Mouse (Mus musculus) forebrain, embryonic 15.5 days (tissue): ENCODE results near the gene Taar7d. TPM values are rescaled to one million over a fixed set of nuclear protein-coding genes. Genes with fewer than 3 reads are reported as not detected.

Experiments used
- ATAC-seq: fragments of 200-750 bp; cut with Nextera tagmentation; replicated peaks from 2 replicates; pipeline ENCODE4 v1.8.0; 2017; ENCODE audit warnings: mild to moderate bottlenecking, moderate TSS enrichment, moderate library complexity
- H3K27ac ChIP-seq: fragments of 300-500 bp; sonication (generic); replicated peaks from 2 replicates; pipeline ENCODE4 v1.5.1; 2015; ENCODE audit warnings: mild to moderate bottlenecking, inconsistent platforms
- H3K27me3 ChIP-seq: fragments of 300-500 bp; sonication (generic); 2 replicates; pipeline ENCODE4 v1.6.1; 2015; ENCODE audit warnings: inconsistent platforms
- H3K36me3 ChIP-seq: fragments of 300-500 bp; sonication (generic); 2 replicates; pipeline ENCODE4 v1.6.1; 2015; ENCODE audit warnings: mild to moderate bottlenecking, inconsistent platforms
- H3K4me1 ChIP-seq: fragments of 300-500 bp; sonication (generic); 2 replicates; pipeline ENCODE4 v1.6.1; 2015; ENCODE audit warnings: inconsistent platforms
- H3K4me2 ChIP-seq: fragments of 300-500 bp; sonication (generic); replicated peaks from 2 replicates; pipeline ENCODE4 v1.6.1; 2015; ENCODE audit warnings: mild to moderate bottlenecking, inconsistent platforms
- H3K4me3 ChIP-seq: fragments of 300-500 bp; sonication (generic); 2 replicates; pipeline ENCODE4 v1.5.1; 2015; ENCODE audit warnings: mild to moderate bottlenecking, inconsistent platforms
- H3K9ac ChIP-seq: fragments of 300-500 bp; sonication (generic); replicated peaks from 2 replicates; pipeline ENCODE4 v1.6.1; 2015; ENCODE audit warnings: mild to moderate bottlenecking, inconsistent platforms
- H3K9me3 ChIP-seq: fragments of 300-500 bp; sonication (generic); 2 replicates; pipeline ENCODE4 v1.6.1; 2016; ENCODE audit warnings: inconsistent platforms
- WGBS: fragments of 180-500 bp; shearing (Covaris S2); methylation state at CpG from one replicate; pipeline ENCODE4 v1.1.7; 2015; ENCODE audit warnings: mixed read lengths; 5-methylcytosine and 5-hydroxymethylcytosine counted together
- polyA plus RNA-seq: library from polyadenylated mRNA; unstranded; fragments of >200 nt; fragmentation: Nextera tagmentation; extraction: Ambion mirVana; gene quantifications from 2 replicates; pipeline ENCODE4 v1.2.1, GENCODE M21; 2015

The Taar7d gene
- polyA plus RNA-seq, result not detected in 2 replicates

DNA sequence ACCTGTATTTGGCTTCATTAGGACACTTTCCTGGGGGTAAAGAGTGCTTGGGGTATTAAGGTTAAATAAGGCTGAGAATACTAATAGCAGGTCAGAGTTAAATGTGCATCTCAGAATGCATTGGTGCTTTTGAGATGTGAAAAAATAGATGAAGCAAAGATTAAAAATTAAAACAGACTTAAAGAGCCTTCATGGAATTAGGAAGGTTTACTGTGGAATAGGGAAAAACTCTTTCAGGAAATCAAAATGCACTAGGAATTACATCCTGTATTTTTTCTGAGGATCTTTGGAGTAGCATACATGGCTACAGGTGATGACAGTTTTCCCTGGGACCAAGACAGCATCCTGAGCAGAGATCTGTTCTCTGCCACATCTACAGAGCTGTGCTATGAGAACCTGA lies at the start of gene Taar7d:
Taar7d (plus strand) TSS at position 301 of the 400 bp plus-strand sequence.
- H3K4me3 ChIP-seq, result no peak within 1 kb of the TSS
- no peak for ATAC-seq
- H3K9ac ChIP-seq, result no peak within 1 kb of the TSS
- no peaks in the 10 kb centered on the region for H3K4me1 ChIP-seq
- no peaks in the 10 kb centered on the region for H3K27me3 ChIP-seq
- H3K4me2 ChIP-seq, result no peak within 1 kb of the TSS
- no peaks in the 10 kb centered on the region for H3K36me3 ChIP-seq
- H3K9me3 ChIP-seq, result no peaks in the 10 kb centered on the region
- no peak within 1 kb of the TSS for H3K27ac ChIP-seq

GRCm38 (mm10) chr10:23977958-23978357 lies 49.1 kb upstream of the Taar7d start:
- H3K27me3 ChIP-seq, result no peaks in the 10 kb centered on the region
- H3K36me3 ChIP-seq, result no peaks in the 10 kb centered on the region
- no peaks in the 10 kb centered on the region for H3K4me1 ChIP-seq
- H3K27ac ChIP-seq, result no peak overlapping the region
- H3K4me3 ChIP-seq, result no peak overlapping the region
- H3K9ac ChIP-seq, result no peak overlapping the region
- no peaks in the 10 kb centered on the region for H3K9me3 ChIP-seq
- H3K4me2 ChIP-seq, result no peak overlapping the region
- ATAC-seq, result no peak
- WGBS, result 56% methylated on average over 4 of the region's 4 CpGs

- H3K27me3 ChIP-seq, result no peaks in the 10 kb centered on the region
- H3K4me1 ChIP-seq, result no peaks in the 10 kb centered on the region
- no peak overlapping the region for H3K4me2 ChIP-seq
- H3K9ac ChIP-seq, result no peak overlapping the region
- H3K27ac ChIP-seq, result no peak overlapping the region
- ATAC-seq, result peak; percentile 87
- H3K36me3 ChIP-seq, result no peaks in the 10 kb centered on the region
- WGBS, result 39% methylated on average over 16 of the region's 16 CpGs
- H3K4me3 ChIP-seq, result no peak overlapping the region
- H3K9me3 ChIP-seq, result no peaks in the 10 kb centered on the region
Measured at GRCm38 (mm10) chr10:23978901-23979705, 47.9 kb upstream of the Taar7d start.

DNA sequence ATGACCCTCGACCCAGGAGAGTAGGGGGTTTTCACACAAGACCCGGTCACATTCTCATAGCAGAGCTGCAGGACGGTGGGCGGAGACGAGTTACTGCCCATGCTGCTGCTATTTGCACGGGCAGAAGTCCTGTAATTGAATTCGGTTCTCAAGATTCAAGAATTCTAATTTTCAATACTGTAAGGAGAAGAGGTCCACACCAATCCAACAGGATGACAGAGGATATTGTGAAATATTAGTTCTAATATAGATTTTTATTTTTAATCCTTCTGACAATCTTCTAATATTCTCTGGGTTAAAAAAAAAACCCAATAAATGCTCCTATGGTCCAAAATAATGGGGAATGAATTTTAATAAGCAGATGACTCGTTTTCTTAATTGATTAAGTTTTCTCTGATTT lies 41.5 kb upstream of the Taar7d start, which contains the start of gene Taar6:
Taar6 (minus strand) TSS at position 101 of the 400 bp plus-strand sequence.
- H3K36me3 ChIP-seq, result no peaks in the 10 kb centered on the region
- no peak for ATAC-seq
- no peak within 1 kb of the TSS for H3K4me2 ChIP-seq
- no peak within 1 kb of the TSS for H3K4me3 ChIP-seq
- H3K9me3 ChIP-seq, result no peaks in the 10 kb centered on the region
- H3K4me1 ChIP-seq, result no peaks in the 10 kb centered on the region
- H3K27me3 ChIP-seq, result no peaks in the 10 kb centered on the region
- no peak within 1 kb of the TSS for H3K9ac ChIP-seq
- WGBS, result 83% methylated on average over 8 of the region's 8 CpGs
- no peak within 1 kb of the TSS for H3K27ac ChIP-seq

DNA sequence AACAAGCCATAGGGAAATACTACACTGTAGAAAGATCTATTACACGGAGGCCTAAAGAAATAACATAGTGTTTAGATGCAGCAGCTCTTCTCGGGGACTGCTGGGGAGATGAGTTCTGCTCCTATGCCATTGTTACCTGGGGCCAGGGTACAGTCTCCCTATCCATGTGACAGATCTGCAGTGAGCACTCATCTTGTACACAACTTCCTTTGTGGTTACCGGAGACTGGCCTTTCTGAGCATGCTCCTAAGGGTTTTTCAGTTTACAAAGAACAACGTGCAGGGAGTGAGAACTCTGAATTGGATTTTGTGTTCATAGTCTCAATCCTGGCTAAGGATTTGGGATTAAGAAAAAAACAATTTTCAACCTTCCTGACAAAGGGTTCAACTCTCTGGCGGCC lies 40.6 kb upstream of the Taar7d start:
- no peaks in the 10 kb centered on the region for H3K27me3 ChIP-seq
- H3K27ac ChIP-seq, result no peak overlapping the region
- H3K4me1 ChIP-seq, result no peaks in the 10 kb centered on the region
- no peak overlapping the region for H3K4me2 ChIP-seq
- 72% methylated on average over 5 of the region's 5 CpGs for WGBS
- no peaks in the 10 kb centered on the region for H3K36me3 ChIP-seq
- no peak overlapping the region for H3K4me3 ChIP-seq
- no peak for ATAC-seq
- no peak overlapping the region for H3K9ac ChIP-seq
- no peaks in the 10 kb centered on the region for H3K9me3 ChIP-seq

DNA sequence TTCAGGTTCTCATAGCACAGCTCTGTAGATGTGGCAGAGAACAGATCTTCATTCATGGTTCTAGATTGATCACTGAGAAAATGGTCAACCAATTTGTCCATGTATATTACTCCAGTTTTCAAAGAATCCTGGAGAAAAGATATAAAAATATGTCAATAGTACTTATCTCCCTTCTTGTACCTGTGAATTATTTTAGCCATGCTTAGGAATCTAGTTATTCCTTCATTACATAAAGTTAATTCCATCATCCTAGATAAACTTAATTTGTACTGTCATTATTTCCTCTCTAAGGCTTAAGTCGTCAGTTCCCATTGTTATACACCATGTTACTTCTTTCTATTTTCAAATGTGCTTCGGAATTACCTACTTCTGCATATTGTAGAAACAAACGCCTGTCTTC lies 33.6 kb upstream of the Taar7d start, which contains the start of gene Taar7a:
Taar7a (minus strand) TSS at position 101 of the 400 bp plus-strand sequence.
- Histone ChIP-seq H3K27ac (no peak within 1 kb of the TSS), H3K4me1 (no peaks in the 10 kb centered on the region), H3K4me3 (no peak within 1 kb of the TSS), H3K27me3 (no peaks in the 10 kb centered on the region), H3K9me3 (no peaks in the 10 kb centered on the region), H3K36me3 (no peaks in the 10 kb centered on the region), H3K4me2 (no peak within 1 kb of the TSS), H3K9ac (no peak within 1 kb of the TSS)
- WGBS, result 83% methylated on average over 3 of the region's 3 CpGs
- no peak for ATAC-seq

- H3K36me3 ChIP-seq, result no peaks in the 10 kb centered on the region
- H3K4me2 ChIP-seq, result no peak within 1 kb of the TSS
- no peak within 1 kb of the TSS for H3K9ac ChIP-seq
- H3K27me3 ChIP-seq, result no peaks in the 10 kb centered on the region
- 89% methylated on average over 1 of the region's 1 CpGs for WGBS
- no peaks in the 10 kb centered on the region for H3K9me3 ChIP-seq
- H3K27ac ChIP-seq, result no peak within 1 kb of the TSS
- H3K4me1 ChIP-seq, result no peaks in the 10 kb centered on the region
- ATAC-seq, result no peak
- no peak within 1 kb of the TSS for H3K4me3 ChIP-seq
Measured at GRCm38 (mm10) chr10:23999639-24000038, 27.4 kb upstream of the Taar7d start, which contains the start of gene Taar7b. Gene Taar7b (plus strand): TSS chr10:23999939.

DNA sequence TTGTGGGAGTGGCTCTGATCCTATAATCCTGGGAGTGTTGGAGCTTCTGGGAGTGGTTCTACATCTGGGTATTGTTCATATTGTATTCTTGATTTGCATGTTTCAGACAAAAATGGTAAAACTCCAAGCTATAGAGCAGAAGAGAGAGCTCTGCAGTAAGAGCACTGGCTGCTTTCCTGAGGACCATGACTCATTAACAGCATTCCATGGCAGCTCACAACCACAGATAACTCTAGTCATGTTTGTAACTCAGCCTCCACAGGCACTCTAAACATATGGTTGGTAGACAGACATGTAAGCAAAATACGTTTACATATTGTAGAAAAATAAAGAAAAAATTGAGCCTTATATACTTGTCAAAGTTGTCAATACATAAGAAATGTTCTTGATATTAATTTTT lies 20.6 kb upstream of the Taar7d start:
- Histone ChIP-seq H3K36me3 (no peaks in the 10 kb centered on the region), H3K9me3 (no peaks in the 10 kb centered on the region), H3K9ac (no peak overlapping the region), H3K4me2 (no peak overlapping the region), H3K4me3 (no peak overlapping the region), H3K27ac (no peak overlapping the region), H3K27me3 (no peaks in the 10 kb centered on the region), H3K4me1 (no peaks in the 10 kb centered on the region)
- no peak for ATAC-seq
- 87% methylated on average over 1 of the region's 1 CpGs for WGBS

DNA sequence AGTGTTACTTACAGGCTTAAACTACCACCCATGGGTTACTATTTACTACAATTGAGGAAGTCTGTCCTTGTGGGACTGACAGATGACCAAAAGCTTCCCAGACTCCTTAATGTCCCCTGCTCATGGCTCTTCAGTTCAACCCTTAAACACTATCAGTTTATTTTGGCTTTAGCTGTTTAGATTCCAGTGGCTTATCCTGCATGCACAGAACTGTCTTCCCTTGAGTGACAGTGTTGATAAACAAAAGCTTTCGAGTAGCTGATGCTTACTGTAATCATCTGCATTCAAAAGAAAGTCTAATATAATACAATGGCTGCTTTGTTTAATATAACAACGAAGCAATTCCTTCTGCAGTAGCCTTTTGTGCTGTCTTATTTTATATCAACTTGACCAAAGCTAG lies 20.0 kb upstream of the Taar7d start:
- H3K27me3 ChIP-seq, result no peaks in the 10 kb centered on the region
- 52% methylated on average over 2 of the region's 2 CpGs for WGBS
- H3K27ac ChIP-seq, result no peak overlapping the region
- H3K9ac ChIP-seq, result no peak overlapping the region
- no peaks in the 10 kb centered on the region for H3K4me1 ChIP-seq
- H3K4me3 ChIP-seq, result no peak overlapping the region
- H3K36me3 ChIP-seq, result no peaks in the 10 kb centered on the region
- no peak for ATAC-seq
- H3K9me3 ChIP-seq, result no peaks in the 10 kb centered on the region
- no peak overlapping the region for H3K4me2 ChIP-seq

- no peak overlapping the region for H3K27ac ChIP-seq
- no peaks in the 10 kb centered on the region for H3K27me3 ChIP-seq
- H3K36me3 ChIP-seq, result no peaks in the 10 kb centered on the region
- 93% methylated on average over 1 of the region's 1 CpGs for WGBS
- H3K9ac ChIP-seq, result no peak overlapping the region
- no peak for ATAC-seq
- H3K4me1 ChIP-seq, result no peaks in the 10 kb centered on the region
- H3K9me3 ChIP-seq, result no peaks in the 10 kb centered on the region
- no peak overlapping the region for H3K4me3 ChIP-seq
- H3K4me2 ChIP-seq, result no peak overlapping the region
Measured at GRCm38 (mm10) chr10:24008143-24008542, 18.9 kb upstream of the Taar7d start.

- Histone ChIP-seq H3K36me3 (no peaks in the 10 kb centered on the region), H3K27me3 (no peaks in the 10 kb centered on the region), H3K4me1 (no peaks in the 10 kb centered on the region), H3K9ac (no peak overlapping the region), H3K4me3 (no peak overlapping the region), H3K9me3 (no peaks in the 10 kb centered on the region), H3K4me2 (no peak overlapping the region), H3K27ac (no peak overlapping the region)
- ATAC-seq, result no peak
Measured at GRCm38 (mm10) chr10:24031347-24031746, 4.3 kb downstream of the Taar7d start.

GRCm38 (mm10) chr10:24037314-24037713 lies 10.3 kb downstream of the Taar7d start, which contains the start of gene Taar7e:
Gene Taar7e (plus strand): TSS chr10:24037614.
- Histone ChIP-seq H3K9ac (no peak within 1 kb of the TSS), H3K27ac (no peak within 1 kb of the TSS), H3K9me3 (no peaks in the 10 kb centered on the region), H3K4me3 (no peak within 1 kb of the TSS), H3K4me2 (no peak within 1 kb of the TSS), H3K36me3 (no peaks in the 10 kb centered on the region), H3K4me1 (no peaks in the 10 kb centered on the region), H3K27me3 (no peaks in the 10 kb centered on the region)
- no peak for ATAC-seq
- WGBS, result 94% methylated on average over 2 of the region's 2 CpGs
